Mouse (Mus musculus): ENCODE results near the gene Avpi1.

The Avpi1 gene

GRCm38 (mm10) chr19:42128787-42129508 is at the start of gene Avpi1:
Gene Avpi1 (minus strand): TSS chr19:42129059.
- in situ Hi-C loops (cut with MboI): no loop called here

DNA sequence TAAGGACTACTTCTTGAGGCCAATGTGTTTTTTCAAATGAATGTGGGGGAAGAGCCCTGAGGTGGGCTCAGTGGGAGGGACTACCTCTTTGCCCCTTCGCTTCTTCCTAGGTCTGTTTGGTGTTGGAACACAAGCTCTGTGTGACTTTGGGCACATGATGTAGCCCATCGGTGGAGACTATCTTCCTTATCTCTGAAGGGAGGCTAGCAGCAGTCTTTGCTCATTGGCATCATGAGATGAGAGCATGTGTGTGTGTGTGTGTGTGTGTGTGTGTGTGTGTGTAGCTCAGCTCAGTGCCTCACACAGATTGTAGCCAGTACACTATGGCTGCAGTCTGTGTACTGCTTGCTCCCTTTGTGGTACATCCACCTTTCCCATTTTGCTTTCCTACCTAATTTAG is 48.6 kb upstream of the Avpi1 start:
- in situ Hi-C loops (cut with MboI): no loop called here

- in situ Hi-C loops (cut with MboI): no loop called here
These were observed 48.0 kb upstream of the Avpi1 start for GRCm38 (mm10) chr19:42176841-42177240.

GRCm38 (mm10) chr19:42170025-42170969 is 41.4 kb upstream of the Avpi1 start:
- in situ Hi-C loops (cut with MboI): no loop called here

GRCm38 (mm10) chr19:42169322-42169975 is 40.6 kb upstream of the Avpi1 start:
- in situ Hi-C loops (cut with MboI): no loop called here

- in situ Hi-C loops (cut with MboI): no loop called here
These were observed 38.6 kb upstream of the Avpi1 start for GRCm38 (mm10) chr19:42167489-42167888.

DNA sequence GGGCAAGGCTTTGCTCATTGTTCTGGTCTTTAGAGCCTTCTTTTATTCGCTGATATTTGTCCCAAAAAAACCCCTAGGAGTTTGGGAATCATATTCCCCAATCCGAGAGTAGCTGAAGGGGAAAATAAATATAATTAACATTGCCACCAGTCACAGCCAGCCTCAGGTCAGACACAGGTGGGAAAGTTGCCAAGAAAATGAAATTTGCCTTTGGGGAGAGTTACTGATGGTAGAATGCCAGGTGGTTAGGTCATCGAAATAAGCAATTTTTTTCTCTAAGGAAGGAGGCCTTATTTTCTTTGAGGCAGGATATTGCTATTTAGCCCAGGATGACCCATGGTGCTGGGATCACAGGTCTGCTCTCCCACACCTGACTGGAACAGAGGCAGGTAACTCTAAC is 37.9 kb upstream of the Avpi1 start:
- in situ Hi-C loops (cut with MboI): no loop called here

- in situ Hi-C loops (cut with MboI): no loop called here
These were observed 37.3 kb upstream of the Avpi1 start for GRCm38 (mm10) chr19:42166130-42166529.

- in situ Hi-C loops (cut with MboI): no loop called here
These were observed 35.3 kb upstream of the Avpi1 start for GRCm38 (mm10) chr19:42164188-42164587.

GRCm38 (mm10) chr19:42163764-42164163 is 34.9 kb upstream of the Avpi1 start, which contains the start of gene Zfyve27:
Gene Zfyve27 (plus strand): TSS chr19:42163951.
- in situ Hi-C loops (cut with MboI): no loop called here

GRCm38 (mm10) chr19:42158246-42159017 is 29.6 kb upstream of the Avpi1 start:
- in situ Hi-C loops (cut with MboI): no loop called here

DNA sequence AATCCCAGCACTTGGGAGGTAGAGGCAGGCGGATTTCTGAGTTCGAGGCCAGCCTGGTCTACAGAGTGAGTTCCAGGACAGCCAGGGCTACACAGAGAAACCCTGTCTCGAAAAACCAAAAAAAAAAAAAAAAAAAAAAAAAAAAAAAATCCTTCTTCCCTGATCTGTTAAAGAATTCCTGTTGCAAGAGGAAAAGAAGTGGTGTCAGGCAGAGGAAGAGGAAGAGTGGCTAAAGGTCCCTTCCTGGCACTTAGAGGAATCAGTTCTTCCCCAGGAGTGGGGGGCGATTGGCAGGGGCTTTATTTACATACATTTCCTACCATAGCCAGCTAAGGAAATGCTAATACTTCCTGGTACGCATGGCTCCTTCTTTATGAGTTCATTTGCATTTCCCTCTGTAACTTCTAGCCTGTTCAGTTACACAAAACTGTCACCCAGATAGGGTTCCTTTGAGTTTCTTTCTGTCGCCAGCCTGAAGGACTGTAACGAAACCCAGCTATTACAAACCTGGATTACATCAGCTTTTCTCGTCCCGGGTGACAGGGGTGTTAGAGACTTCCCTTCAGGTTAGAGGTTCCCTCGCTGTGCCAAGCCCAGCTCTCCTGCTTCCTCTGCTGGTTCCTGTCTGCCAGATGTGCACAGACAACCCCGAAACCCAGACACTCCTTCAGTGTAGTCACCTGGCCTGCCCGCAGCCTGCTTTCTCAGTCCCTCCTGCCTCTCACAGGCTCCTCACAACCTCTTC is 28.8 kb upstream of the Avpi1 start:
- in situ Hi-C loops (cut with MboI): no loop called here

DNA sequence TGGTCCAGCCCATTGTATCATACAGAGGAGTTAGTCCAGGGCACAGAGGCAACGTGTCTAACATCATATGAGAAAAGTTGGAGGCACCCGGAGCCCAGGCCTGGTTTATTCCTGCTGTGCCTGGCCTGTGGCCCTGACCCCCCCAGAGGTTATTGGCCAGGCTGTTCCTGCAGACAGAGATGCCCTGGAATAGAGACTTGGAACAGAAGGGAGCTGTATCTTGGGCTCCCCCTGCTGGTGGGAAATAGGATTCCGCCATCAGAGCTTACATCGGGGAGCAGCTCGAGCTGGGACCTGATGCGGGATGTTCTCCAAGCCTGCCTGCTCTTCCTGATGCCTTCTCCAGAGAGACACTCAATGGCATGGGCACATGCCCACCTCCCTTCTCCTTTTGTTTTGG is 23.1 kb upstream of the Avpi1 start:
- in situ Hi-C loops (cut with MboI): no loop called here

GRCm38 (mm10) chr19:42148569-42148860 is 19.7 kb upstream of the Avpi1 start:
- in situ Hi-C loops (cut with MboI): no loop called here

- in situ Hi-C loops (cut with MboI): no loop called here
These were observed 19.1 kb upstream of the Avpi1 start for GRCm38 (mm10) chr19:42147769-42148568.

- in situ Hi-C loops (cut with MboI): no loop called here
These were observed 18.4 kb upstream of the Avpi1 start, which contains the start of gene Marveld1 for GRCm38 (mm10) chr19:42147170-42147768. Gene Marveld1 (plus strand): TSS chr19:42147400.

DNA sequence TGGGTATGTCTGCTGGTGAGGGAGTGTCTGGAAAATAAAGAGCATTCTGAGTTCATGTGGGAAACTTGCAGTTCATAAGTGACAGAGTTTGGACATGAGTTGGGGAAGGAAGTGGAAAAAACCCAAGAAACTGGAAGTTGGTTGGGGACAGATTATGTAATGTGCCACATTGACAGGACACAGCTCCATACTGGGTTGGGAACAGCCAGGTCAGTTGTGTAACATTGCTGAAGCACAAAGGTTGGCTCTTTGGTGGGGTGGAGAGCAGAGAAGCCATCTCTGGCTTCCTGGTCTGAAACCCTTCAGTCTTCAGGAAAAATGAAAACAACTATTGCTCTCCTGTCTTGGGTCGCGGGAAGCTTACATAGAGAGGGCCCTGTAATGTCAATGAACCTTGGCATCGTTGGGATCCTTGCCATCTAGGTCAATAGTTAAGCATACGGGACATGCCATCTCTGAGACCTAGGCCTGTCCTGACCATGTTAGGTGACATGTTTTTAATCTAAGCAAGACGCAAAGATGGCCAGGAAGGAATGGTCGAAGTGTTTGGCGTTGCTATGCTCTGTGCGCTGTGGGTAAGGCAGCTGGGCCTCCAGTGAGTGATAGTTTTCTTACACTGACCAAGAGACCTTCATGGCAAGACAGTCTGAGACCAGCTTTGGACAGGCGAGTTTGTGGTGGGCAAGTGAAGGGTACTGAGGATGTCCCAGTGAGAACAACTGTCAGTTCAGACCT is 17.6 kb upstream of the Avpi1 start:
- in situ Hi-C loops (cut with MboI): no loop called here

DNA sequence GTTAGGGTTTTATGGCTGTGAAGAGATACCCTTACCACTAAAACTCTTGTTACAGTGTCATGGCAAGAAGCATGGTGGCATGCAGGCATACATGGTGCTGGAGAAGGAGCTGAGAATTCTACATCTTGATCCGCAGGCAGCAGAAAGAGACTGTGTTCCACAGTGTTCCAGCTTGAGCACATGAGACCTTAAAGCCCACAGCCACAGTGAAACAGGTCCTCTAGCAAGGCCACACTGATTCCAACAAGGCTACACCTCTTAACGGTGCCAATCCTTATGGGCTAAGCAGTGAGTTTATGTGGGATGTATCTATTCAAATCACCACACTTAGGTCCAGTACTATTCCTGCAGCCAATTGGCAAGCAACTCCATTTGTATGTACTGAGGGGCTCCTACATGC is 16.9 kb upstream of the Avpi1 start:
- in situ Hi-C loops (cut with MboI): no loop called here

- in situ Hi-C loops (cut with MboI): no loop called here
These were observed 16.4 kb upstream of the Avpi1 start for GRCm38 (mm10) chr19:42145210-42145609.

All from mature B cell (primary cell).